Mouse (Mus musculus) stomach, postnatal 0 days (tissue): ENCODE data around the gene Adamts6.

Source experiments
- CTCF ChIP-seq: IDR thresholded peaks from 2 replicates; pipeline ENCODE4 v1.5.1; 2016; ENCODE audit warnings: antibody characterized with exemption, low read depth, mild to moderate bottlenecking, moderate library complexity
- EP300 ChIP-seq: optimal IDR thresholded peaks from 2 replicates; pipeline ENCODE3; 2016; ENCODE audit warnings: antibody characterized with exemption

DNA sequence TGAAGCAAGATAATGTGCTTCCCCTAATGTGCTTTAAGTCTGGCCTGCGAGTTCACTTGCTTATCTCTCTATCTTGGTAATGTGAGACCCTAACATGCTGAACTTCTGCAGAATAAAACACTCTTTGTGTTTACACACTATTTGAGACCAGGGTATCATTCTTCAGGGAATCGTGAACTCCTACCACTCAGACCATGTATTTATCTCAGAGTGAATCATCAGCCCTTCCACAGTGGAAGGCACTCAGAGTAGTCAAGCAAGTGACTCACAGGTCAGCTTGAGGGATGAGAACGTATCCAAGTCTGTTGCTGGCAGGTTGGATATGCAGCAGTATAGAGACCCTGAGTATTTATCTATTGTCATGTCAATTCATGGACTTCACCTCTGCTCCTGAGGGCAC lies 232.8 kb downstream of the Adamts6 start:
- no peak for TF ChIP-seq EP300
- no peak for TF ChIP-seq CTCF
